Mouse (Mus musculus) testis, adult 2 months (tissue): ENCODE measurements around the gene Dnajb2.

Experiments used
- CTCF ChIP-seq: fragments of 200-500 bp; IDR thresholded peaks from 2 replicates; pipeline ENCODE4 v1.5.1; 2012; ENCODE audit warnings: low read depth, mild to moderate bottlenecking, inconsistent platforms, low read length, moderate library complexity; ENCODE audit not compliant: control insufficient read depth, insufficient read depth, insufficient replicate concordance
- POLR2A ChIP-seq: fragments of 200-500 bp; IDR thresholded peaks from 2 replicates; pipeline ENCODE4 v1.6.1; 2012; ENCODE audit warnings: low read depth, mild to moderate bottlenecking, inconsistent platforms, low read length, moderate library complexity; ENCODE audit not compliant: control insufficient read depth

DNA sequence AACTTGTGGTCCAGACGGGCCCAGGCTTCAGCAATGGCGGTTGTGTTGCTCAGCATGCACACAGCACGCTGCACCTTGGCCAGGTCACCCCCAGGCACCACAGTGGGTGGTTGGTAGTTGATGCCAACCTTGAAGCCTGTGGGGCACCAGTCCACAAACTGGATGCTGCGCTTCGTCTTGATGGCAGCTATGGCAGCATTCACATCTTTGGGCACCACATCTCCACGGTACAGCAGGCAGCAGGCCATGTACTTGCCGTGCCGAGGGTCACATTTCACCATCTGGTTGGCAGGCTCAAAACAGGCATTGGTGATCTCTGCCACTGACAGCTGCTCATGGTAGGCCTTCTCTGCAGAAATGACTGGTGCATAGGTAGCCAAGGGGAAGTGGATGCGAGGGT is 20.4 kb upstream of the Dnajb2 start:
- no peak for TF ChIP-seq CTCF
- TF ChIP-seq POLR2A, result no peak
